Mouse (Mus musculus): ENCODE results near the gene Sox5. TPM values are rescaled to one million over a fixed set of nuclear protein-coding genes. Genes with fewer than 3 reads are reported as not detected.

Sox5 gene
- polyA plus RNA-seq, 1 experiment, result 0.02 TPM

- TF ChIP-seq GATA1 (IDR thresholded peaks at IDR 0.05; ENCODE audit: low read length), result no peak
Measured at GRCm38 (mm10) chr6:144707976-144708375, 73.8 kb downstream of the Sox5 start.

GRCm38 (mm10) chr6:144704962-144705361, 76.8 kb downstream of the Sox5 start:
- TF ChIP-seq GATA1 (IDR thresholded peaks at IDR 0.05; ENCODE audit: low read length), result no peak

GRCm38 (mm10) chr6:144695660-144696059, 86.1 kb downstream of the Sox5 start:
- TF ChIP-seq GATA1 (IDR thresholded peaks at IDR 0.05; ENCODE audit: low read length), result no peak

GRCm38 (mm10) chr6:144693211-144693899, 88.4 kb downstream of the Sox5 start:
- no peak for TF ChIP-seq GATA1 (IDR thresholded peaks at IDR 0.05; ENCODE audit: low read length)

GRCm38 (mm10) chr6:144691298-144692041, 90.3 kb downstream of the Sox5 start:
- TF ChIP-seq GATA1 (IDR thresholded peaks at IDR 0.05; ENCODE audit: low read length), result no peak

GRCm38 (mm10) chr6:144689076-144689475, 92.7 kb downstream of the Sox5 start:
- no peak for TF ChIP-seq GATA1 (IDR thresholded peaks at IDR 0.05; ENCODE audit: low read length)

GRCm38 (mm10) chr6:144687681-144688080, 94.1 kb downstream of the Sox5 start:
- no peak for TF ChIP-seq GATA1 (IDR thresholded peaks at IDR 0.05; ENCODE audit: low read length)

- TF ChIP-seq GATA1 (IDR thresholded peaks at IDR 0.05; ENCODE audit: low read length), result no peak
Measured at GRCm38 (mm10) chr6:144681045-144681789, 100.6 kb downstream of the Sox5 start.

GRCm38 (mm10) chr6:144677491-144678133, 104.2 kb downstream of the Sox5 start:
- TF ChIP-seq GATA1 (IDR thresholded peaks at IDR 0.05; ENCODE audit: low read length), result no peak

GRCm38 (mm10) chr6:144675111-144675510, 106.7 kb downstream of the Sox5 start:
- no peak for TF ChIP-seq GATA1 (IDR thresholded peaks at IDR 0.05; ENCODE audit: low read length)

- no peak for TF ChIP-seq GATA1 (IDR thresholded peaks at IDR 0.05; ENCODE audit: low read length)
Measured at GRCm38 (mm10) chr6:144673906-144674305, 107.9 kb downstream of the Sox5 start.

- no peak for TF ChIP-seq GATA1 (IDR thresholded peaks at IDR 0.05; ENCODE audit: low read length)
Measured at GRCm38 (mm10) chr6:144670433-144671167, 111.2 kb downstream of the Sox5 start.

- TF ChIP-seq GATA1 (IDR thresholded peaks at IDR 0.05; ENCODE audit: low read length), result no peak
Measured at GRCm38 (mm10) chr6:144666617-144667016, 115.2 kb downstream of the Sox5 start.

GRCm38 (mm10) chr6:144664765-144665164, 117.0 kb downstream of the Sox5 start:
- TF ChIP-seq GATA1 (IDR thresholded peaks at IDR 0.05; ENCODE audit: low read length), result no peak

GRCm38 (mm10) chr6:144663516-144664074, 118.2 kb downstream of the Sox5 start:
- no peak for TF ChIP-seq GATA1 (IDR thresholded peaks at IDR 0.05; ENCODE audit: low read length)

All from G1E-ER4 (cell line).